Mouse (Mus musculus) heart, adult 11 months (tissue): Measurements from ENCODE around the gene Pax5.
"Not testable (repeated sequence)": the region's sequence is repeated elsewhere in the genome, so short reads cannot be mapped to it uniquely, and the experiment has no call there.

Source experiments
- DNase-seq: peaks from one replicate; pipeline ENCODE4 v3.0.0; 2022

Pax5 gene

DNA sequence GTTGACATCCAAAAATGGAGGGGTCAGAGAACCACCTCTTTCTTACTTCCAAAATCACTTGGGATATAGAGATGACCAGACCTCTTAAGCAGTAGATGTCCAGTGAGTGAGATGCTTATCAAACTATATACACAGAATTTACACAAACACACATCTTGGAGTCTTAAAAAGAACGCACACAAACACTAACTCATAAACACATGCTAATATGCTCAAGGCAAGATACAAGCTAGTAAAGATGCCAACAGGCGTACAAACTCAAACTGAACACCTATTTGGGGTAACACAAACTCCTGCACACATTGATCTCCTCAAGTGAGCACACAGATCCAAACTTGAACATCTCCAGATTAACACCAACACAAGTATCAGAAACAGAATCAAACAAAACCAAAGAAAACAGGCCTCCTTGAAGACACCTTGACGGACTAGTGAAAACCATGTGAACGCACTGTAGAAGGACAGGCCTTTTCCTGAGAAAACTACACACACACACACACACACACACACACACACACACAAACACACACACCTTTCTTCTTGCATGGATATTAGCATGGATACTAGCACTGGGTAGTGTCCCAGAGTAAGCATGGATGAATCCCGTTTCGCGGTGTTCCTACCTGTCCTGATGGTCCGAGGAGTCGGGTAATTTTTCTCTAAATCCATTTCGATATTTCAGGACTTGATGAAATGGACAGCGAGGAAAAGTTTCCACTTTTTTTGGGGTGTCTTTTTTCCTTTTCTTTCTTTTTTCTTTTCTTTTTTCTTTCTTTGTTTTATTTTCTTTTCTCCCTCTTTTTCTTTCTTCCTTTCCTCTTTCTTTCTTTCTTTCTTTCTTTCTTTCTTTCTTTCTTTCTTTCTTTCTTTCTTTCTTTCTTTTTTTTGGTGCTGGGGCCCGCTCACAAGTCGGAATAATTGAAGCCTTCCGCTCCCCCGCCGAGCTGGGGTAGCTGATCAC lies at the start of gene Pax5:
TSS of gene Pax5 (minus strand) at position 748 of the 961 bp plus-strand sequence.
- no peak for DNase-seq

DNA sequence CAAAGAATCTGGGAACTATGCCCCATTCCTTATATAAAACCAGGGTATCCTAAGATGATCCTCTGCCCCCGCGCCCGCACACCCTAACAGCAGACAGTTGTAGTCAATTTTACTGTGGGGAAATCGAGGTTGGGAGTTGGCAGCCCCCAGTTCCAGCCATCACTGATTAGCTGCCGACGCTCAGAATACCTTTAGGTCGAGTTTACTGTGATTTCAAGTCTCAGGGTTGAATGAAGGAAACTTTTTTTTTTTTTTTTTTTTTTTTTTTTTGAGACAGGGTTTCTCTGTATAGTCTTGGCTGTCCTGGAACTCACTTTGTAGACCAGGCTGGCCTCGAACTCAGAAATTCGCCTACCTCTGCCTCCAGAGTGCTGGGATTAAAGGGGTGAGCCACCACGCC lies 46.8 kb upstream of the Pax5 start:
- DNase-seq: not testable (repeated sequence)

DNA sequence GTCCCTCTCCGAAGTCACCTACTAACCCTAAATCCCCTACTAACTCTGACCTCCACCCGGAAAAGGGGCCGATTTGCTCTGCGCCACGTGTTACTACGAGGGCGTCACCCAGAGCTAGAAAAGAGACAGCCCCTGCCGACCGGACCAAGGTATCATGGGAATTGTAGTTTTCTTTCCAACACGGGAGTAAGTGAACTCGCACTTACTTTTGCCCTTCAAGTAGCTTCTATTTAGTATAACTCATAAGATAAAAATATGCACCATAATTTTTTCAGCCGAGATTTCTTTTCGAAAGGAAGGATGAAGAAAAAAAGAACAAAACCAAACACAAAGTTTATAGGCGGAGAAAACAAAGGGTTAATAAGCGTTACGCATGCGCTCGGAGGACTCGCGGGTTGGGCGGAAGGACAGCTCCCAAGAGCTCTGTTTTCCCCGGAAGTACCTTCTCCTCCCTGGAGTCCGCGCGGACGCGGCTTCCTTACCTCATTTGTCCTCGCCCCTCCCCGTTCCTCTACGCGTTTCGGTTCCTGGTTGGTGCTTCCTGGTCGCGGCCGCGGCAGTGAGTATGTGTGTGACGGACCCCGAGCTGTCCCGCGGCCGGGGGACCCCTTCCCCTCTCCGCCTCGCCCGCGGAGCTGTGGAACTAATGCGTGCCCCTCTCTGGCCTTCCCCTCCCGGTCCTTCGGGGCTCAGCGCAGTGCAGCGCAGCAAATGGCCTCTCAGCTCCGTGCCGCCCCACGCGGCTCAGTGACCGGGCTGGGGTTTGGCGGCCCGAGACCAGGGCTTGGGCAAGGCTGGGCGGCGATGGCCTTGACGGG lies 46.1 kb upstream of the Pax5 start:
- DNase-seq: peak; percentile 100

DNA sequence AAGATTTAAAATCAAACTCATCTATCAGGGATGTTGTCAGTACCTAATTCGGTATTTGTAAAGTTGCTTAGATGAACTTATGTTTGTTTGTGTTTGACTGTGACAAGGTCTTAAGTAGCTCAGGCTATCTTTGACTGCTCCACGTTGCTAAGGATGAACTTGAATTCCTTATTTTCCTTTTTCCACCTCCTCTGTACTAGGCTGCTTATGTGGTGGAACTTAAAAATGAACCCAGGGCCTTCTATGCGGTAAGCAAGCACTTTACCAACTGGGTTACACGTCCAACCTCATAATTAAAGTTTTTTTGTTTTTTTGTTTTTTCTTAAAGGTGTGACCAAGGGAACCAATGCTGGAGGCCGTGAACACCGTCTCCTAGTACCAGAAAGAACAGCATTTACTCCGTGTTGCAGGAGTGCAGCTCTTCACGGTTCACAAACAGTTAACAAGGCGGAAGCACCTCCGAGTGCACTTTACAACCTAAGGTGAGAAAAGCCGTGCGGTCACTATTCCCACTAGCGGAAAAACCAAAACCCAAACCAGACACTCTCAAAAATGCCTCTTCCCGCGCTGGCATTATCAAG lies 45.4 kb upstream of the Pax5 start, which contains the start of gene Zcchc7:
TSS of gene Zcchc7 (plus strand) at position 325 of the 581 bp plus-strand sequence.
- no peak for DNase-seq

DNA sequence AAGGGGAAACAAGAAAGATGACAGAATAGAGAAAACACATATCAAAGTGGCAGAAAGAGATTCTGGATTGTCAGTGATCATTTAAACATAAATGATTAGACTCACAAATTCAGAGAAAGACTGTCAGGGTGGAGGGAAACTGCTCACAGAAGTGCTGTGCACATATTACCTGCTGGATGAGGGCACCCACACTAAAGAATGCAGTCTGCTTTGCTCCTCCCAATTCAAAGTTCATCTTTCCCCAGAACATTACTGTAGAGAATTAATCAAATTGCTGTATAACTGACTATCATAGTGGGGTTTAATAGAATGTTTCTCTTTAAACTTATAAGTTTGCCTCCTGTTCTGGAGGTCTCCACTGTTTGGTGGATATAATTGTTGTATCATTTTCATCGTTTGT lies 30.2 kb upstream of the Pax5 start:
- no peak for DNase-seq

DNA sequence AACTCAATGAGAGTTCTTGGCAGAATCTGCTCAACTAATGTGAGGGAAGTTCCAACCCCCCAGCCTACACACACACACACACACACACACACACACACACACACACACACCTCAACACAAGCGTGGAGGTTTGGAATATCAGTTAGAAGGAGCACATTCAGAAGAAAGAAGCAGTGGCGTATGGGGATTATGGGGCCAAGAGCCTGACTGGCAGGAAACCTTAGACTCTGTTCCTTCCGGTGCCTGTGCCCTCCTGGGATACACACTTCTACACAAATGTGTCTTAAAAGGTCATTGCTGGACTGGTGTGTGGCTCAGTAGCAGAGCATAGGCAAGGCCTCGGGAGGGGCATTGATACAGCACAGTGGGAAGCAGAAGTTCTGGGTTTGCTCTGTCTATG lies 10.9 kb upstream of the Pax5 start:
- DNase-seq: peak; percentile 75

DNA sequence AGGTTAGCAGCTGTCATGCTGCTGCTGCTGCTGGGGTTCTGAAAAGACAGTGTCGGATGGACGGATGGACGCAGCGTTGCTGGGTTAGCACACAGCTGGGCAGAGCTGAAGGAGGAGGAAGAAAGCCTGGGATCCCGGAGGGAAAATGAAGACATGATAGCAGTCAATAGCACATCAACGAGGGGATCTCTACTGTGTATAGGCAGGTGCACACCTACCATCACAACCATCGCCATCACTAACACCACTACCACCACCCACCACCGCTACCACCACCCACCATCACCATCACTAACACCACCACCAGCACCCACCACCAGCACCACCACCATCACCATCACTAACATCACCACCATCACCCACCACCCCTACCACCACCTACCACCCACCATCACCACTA lies 9.8 kb upstream of the Pax5 start:
- DNase-seq: peak; percentile 73

DNA sequence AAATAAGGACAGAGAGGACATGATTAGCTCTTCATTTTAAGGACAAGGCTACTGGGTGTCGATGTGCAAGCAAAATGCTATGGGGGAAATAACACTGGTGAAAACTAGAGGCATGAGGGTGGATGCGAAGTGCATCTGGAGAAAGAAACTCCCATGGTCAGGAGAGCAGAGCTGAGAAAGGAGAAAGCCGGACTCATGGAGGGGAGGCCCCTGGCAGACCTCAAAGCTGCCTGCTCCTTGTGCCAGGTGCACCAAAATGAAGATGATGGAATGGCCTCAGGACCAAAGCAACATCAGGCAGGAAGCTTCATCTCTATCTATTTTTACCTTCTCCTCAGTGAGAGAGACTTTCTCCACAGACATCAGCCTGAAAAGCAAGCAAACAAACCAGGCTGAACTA lies 7.4 kb upstream of the Pax5 start:
- peak; percentile 67 for DNase-seq

DNA sequence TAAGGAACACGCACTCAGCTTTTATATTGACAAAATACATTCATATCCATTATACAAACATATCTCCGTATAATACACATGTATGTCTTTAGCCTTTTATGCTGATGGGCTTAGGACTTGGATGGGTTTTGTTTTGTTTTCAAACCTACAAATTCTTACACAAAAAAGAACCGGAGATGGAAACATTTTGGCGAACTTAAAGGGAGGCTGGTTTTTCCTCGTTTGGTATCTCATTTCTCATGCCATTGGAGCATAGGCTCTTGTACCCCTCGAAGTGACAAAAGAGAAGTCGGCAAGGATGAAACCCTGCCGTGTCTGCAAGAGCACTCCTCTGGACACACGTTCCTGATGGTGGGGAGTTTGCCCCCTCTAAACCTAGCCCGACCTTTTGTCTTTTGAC lies 6.1 kb upstream of the Pax5 start:
- no peak for DNase-seq

DNA sequence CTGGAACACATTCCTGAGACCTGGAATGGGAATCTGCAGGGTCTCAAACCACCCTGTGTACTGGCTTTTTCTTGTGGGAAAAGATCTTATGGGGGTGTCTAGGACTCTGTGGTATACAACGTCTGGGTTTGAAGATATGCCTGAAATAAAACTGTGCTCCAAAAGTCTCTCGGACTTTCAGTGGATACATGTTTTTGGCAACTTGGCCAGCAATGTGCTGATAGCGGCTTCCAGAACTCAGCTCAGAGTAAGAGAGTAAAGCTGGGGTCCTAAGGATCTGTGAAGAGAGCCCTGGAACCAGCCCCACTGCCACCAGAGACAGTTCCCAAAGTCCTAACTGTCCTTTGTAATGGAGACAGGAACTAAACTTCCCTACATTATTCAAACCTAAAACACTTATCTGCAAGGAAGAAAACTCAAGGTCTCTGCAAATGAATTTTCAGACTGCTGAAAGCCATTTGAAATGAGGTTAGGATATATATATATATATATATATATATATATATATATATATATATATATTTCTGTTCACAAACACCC lies 5.4 kb upstream of the Pax5 start:
- no peak for DNase-seq

DNA sequence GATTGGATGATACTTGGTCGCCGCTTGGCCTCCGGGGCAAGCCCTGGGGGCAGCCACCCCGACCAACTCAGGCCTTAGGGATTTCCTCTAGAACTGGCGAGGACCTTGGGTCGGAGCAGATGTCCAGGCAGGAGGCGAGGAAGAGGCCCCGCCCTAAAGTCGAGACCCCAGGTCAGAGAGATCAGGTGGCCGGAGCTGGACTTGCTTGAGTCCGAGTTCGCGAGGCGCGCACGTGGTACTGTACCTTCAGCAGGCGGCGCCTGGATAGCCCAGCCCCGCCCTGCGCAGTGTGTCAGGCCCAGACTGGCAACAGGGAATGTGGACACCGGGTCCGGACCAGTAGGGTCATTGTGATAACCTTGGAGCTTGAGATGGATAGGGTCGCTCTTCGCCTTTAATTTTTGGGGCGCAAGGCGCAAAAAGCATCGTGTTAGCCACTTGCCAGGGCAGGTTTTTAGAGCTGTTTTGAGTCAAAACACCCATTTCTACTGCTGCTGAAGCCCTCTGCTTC lies 3.9 kb upstream of the Pax5 start:
- peak; percentile 80 for DNase-seq

DNA sequence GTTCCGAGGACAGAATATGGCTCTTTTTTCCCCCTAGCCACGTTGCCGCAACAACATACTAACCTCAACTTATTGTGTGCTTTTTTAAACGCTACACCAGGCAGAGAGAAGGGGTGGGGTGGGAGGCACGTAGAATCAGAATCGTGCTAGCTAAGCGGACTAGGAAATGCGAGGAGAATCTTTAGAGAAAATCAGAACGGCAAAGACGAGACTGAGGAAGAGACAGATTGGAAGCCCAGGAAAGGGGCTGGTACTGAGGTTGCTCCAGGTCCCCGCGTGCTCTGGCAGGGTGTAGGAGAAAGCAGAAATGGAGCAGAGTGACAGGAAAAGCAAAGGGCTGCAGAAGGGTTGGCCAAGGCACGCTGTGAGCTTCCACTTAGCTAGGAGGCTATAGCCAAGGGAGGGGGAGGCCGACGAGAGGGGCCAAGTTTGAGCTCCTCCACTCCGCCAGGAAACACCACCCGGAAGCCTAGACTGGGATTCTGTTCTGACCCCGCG lies 3.3 kb upstream of the Pax5 start:
- peak; percentile 85 for DNase-seq

DNA sequence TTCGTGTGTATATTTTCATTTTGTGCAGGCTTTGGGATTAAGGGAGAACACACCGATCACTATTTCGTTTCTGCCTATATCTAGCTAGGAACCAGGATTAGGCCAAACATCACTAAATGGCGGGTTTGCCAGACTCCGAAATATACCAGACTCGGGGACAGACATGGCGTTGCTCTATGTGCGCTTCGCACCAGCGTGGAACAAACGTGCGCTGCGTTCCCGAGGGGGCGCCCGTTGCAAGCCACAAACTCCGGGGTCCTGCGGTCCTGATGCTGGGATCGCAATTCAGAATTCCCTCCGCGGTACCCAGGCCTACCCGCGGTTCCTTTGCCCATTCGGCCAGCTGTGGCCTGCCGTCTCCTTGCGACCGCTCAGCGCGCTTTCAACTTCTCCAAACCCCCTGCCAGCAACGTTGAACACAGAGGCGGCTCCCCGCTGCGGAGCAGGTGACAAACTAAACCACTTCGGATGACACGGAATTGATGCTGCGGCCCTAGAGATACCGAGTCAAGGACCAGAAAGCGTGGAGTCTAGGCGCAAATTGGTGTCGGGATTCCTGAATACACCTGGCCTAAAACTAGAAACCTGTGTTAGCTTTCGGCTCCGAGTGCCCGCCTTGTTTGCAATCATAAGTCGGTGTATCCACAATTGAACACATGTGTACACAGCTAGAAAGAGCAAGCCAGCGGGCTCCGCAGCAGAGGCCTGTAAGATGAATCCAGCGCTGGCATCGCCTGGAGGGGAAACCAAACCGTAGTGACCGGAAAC lies 2.7 kb upstream of the Pax5 start:
- DNase-seq: peak; percentile 65

DNA sequence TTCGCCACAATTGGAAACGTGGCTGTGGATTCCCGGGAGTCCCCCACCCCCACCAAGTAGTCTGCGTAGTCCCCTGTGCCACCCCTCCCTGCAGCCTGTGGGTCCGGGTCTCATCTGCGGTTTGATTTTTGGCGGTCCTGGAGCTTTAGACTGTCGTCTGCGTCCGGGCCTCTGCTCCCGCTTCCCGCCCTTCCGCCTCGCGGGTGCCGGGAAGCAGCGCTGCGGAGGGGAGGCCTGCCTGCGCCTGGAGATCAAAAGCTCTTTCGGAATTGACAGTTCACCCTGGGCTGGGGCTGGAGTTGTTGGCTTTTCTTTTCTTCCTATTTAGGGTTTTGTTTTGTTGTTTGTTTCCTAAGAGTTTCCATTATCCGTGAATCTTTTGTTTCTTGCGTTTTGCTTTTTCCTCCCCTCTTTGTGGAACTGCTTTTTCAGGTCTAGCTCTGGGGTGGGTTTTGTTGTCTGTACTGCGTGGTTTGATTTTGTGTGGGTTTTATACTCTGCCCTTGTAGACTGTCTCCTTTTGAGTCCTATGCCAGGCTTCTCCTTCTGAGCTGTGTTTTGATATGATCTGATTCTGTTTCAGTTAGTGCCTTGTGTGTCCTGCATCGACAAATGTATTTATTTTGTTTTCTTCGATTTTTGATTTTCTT lies 1.9 kb upstream of the Pax5 start:
- DNase-seq: peak; percentile 84

DNA sequence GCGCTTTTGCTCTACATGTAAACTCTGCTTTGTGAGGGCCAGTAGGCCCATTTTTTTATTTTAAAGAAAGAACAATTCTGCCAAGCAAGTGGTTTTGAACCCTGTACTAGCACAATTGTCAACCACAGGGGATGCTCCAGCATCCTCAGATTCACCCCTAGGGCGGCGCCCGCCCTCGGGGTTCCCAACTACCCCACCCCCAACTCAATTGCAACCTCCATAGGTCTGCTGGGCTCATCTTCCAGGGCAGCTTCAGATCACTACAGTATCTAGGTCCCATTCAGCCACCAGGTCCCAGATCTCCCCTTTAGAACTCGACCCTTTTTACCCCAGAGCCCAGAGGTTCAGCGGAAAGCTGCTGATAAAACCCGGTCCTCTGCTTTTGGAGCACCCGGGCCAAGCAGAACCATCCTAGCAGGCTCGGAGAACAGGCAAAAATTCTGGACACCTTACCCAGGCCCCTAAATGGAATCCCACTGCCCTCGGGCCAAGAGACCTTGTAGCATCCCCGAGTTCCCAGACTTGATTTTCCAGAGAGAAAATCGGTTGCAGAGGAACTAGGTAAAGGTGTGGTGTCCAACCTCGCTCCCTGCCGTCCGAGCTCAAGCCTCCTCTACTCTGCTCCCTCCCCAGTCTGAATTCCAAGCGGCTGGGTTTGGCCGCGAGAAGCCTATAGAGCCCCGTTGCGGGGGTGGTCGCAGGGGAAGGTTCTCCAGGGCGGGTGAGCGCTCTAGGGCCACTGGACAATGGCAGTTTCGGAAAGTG lies 1.0 kb upstream of the Pax5 start:
- peak; percentile 66 for DNase-seq

DNA sequence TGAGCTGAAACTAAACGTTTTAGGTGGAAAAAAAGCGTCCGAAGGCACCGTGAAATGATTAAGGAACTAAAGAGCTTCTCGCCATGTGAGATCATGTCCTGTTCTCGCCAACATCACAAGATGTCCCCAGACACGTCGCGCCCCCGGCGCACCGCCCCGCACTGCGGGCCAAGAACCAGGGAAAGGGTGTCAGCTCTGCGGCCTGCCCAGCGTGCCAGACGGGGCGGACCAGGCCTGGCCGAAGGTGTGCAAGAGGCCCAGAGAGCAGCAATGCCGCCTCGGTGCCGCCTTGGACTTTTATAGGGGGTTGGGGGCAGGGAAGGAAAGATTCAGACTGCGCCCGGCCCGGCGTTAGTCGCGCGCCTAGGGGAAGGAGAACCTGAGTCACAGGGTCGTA lies 412 bp upstream of the Pax5 start:
- no peak for DNase-seq

DNA sequence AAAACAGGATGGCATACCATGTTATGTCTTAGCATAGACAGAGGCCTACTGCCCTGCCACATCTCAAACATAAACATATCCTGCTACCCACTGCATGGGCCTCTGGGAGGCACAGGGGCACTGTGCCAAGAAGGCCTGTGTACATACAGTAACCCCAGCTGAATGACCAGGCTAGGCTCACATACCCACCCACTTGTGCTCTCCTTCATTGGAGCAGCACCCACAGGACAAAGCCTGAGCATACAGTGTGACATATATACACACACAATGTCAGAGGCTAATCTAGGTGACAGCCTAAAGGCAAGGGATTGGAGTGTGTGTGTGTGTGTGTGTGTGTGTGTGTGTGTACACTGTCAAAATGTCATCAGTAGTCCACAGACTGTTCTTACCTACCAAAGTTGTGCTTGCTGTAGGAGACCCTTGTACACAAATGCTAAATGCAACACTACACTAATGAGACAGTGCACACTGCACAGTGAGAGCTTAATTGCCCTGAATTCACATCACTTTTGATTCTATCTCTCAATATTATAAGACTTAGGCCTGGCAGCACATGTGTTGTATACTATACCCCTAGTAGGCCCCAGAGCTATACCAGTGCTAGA lies 1.1 kb downstream of the Pax5 start:
- DNase-seq: peak; percentile 80

DNA sequence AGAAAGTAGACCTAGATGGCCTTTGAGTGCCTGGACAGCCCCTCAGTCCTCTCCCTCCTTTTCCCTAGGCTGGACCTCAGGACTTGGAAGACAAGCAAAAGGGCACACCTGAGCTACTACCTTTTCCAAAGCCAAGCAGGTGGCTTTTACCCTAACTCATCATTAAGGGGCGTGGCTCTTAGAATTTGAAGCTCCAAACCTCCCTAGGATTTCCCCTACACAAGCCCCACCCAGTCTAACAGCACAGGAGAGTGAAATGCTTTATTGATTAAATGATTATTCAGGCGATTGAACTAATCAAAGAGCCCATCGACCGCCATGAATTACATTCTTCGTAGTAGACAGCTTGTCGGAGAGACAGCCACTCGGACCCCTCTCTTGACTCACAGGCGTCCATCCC lies 2.0 kb downstream of the Pax5 start:
- DNase-seq: peak; percentile 77

DNA sequence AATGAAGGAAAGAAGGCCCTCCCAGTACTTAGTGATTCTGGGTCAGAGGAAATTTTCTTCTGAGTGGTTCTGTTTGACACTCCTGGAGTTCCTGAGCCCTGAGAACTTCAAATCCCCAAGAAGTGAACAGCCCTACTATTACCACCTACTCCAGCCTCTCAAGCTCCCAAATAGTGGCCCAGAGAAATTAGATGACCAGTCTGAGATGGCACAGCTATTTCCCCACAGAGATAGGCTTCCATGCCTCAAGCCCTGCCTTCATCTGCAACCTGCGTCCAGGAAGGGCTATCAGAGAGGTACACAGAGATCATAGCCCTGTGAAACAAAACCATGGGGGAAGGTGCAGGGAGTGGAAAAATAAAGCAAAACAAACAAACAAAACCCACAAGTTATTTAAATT lies 3.4 kb downstream of the Pax5 start:
- DNase-seq: peak; percentile 58

DNA sequence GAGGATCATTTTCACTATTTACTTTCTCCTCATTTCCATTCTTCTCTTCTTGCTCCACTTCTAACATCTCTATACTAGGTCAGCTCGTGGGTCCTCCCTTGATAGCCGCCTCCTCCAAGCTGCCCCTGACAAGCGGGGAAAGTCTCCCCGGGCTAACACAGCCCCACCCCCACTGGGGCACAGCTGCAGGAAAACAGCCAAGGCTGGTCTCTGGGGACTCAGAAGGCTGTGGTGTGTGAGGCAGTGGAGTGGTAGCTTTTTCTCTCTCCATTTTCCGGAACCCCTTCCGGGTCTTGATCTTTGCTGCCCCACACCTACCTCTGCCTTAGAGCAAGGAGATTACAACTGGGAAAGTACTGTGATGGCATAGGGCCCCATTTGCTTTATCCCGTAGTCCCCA lies 4.3 kb downstream of the Pax5 start:
- DNase-seq: peak; percentile 84
